Comparison of ENCODE assay signal across 12 mouse cellular contexts in genomic region chr17:30610739-30611138, GRCm38 (mm10). TPM values are rescaled to one million over a fixed set of nuclear protein-coding genes. Genes with fewer than 3 reads are reported as not detected.
DNase-seq lines count a peak whose midpoint lies in the region; ATAC-seq lines count a peak whose summit lies in the region.
"Had no signal": no experiment of that assay in that cellular context is flagged by ENCODE, and none has a peak within 500 bp of the region (broad histone marks: within the 10 kb centered on the region; RNA-seq: fewer than 3 reads in every experiment).

No protein-coding gene starts in this region.

- no peaks in the 10 kb centered on the region for H3K36me3 ChIP-seq in heart, embryonic 14.5 days (ENCODE audit: control insufficient read depth, insufficient read depth, low read length)
- no peaks in the 10 kb centered on the region for H3K36me3 ChIP-seq in neural tube, embryonic 15.5 days
- peaks cover 7% of the 10 kb centered on the region; the same call in 1 of the 2 replicates for H3K36me3 ChIP-seq in limb, embryonic 13.5 days

- no peak for DNase-seq in heart, postnatal 4 days
- DNase-seq in neural tube, embryonic 10.5 days (ENCODE audit: extremely low spot score, low spot score): no peak
- DNase-seq in adipocyte (ENCODE audit: low spot score): no peak
- no peak for DNase-seq in ovary, adult 18-20 months (ENCODE audit: low spot score)
- DNase-seq in layer of hippocampus, adult 9-11 months: no peak
- DNase-seq: cerebellum, adult 9-10 months; layer of hippocampus, postnatal 36 days; lung, adult 2 months had no signal

- H3K9ac ChIP-seq in heart, embryonic 14.5 days (ENCODE audit: low read length): no peak overlapping the region
- no peak overlapping the region for H3K9ac ChIP-seq in neural tube, embryonic 15.5 days (replicated peaks)
- H3K9ac ChIP-seq in limb, embryonic 13.5 days: no peak overlapping the region

- no peaks in the 10 kb centered on the region for H3K27me3 ChIP-seq in heart, embryonic 14.5 days (ENCODE audit: control insufficient read depth, insufficient read depth, low read length)
- no peaks in the 10 kb centered on the region for H3K27me3 ChIP-seq in neural tube, embryonic 15.5 days (replicated peaks)
- no peaks in the 10 kb centered on the region for H3K27me3 ChIP-seq in limb, embryonic 13.5 days

- ATAC-seq in heart, embryonic 14.5 days (ENCODE audit: insufficient number of reproducible peaks, insufficient read depth, low FRiP score, low read depth): no peak
- ATAC-seq in neural tube, embryonic 15.5 days (ENCODE audit: low FRiP score): no peak
- ATAC-seq in limb, embryonic 13.5 days (ENCODE audit: low FRiP score, low read depth): no peak
- ATAC-seq: midbrain, embryonic 16.5 days had no signal

- H3K4me3 ChIP-seq in heart, embryonic 14.5 days (ENCODE audit: control insufficient read depth in 1 of 2, insufficient read depth in 1 of 2, low read depth in 1 of 2, low read length in 2 of 2): no peak overlapping the region
- H3K4me3 ChIP-seq in neural tube, embryonic 15.5 days (replicated peaks): no peak overlapping the region
- H3K4me3 ChIP-seq in limb, embryonic 13.5 days: no peak overlapping the region

- H3K27ac ChIP-seq in heart, embryonic 14.5 days (replicated peaks in 1 of 2; ENCODE audit: control insufficient read depth in 1 of 2, insufficient read depth in 1 of 2, low read depth in 2 of 2, low read length in 2 of 2): no peak overlapping the region
- no peak overlapping the region for H3K27ac ChIP-seq in neural tube, embryonic 15.5 days (replicated peaks)
- H3K27ac ChIP-seq in limb, embryonic 13.5 days: no peak overlapping the region

- peaks cover 8 to 21% of the 10 kb centered on the region in 2 experiments for H3K4me1 ChIP-seq in heart, embryonic 14.5 days (ENCODE audit: control insufficient read depth in 2 of 2, insufficient read depth in 2 of 2, low read length in 2 of 2)
- peaks cover 25% of the 10 kb centered on the region for H3K4me1 ChIP-seq in neural tube, embryonic 15.5 days
- peaks cover 49% of the 10 kb centered on the region for H3K4me1 ChIP-seq in limb, embryonic 13.5 days

- peak overlapping the region; percentile 81; the same call in 1 of the 2 replicates for H3K4me2 ChIP-seq in heart, embryonic 14.5 days (ENCODE audit: low read length)
- H3K4me2 ChIP-seq in neural tube, embryonic 15.5 days: peak overlapping the region; percentile 72; the same call in 1 of the 2 replicates
- 0 out of 2 replicates have a peak overlapping the region, but pooled peaks have one; percentile 14 for H3K4me2 ChIP-seq in limb, embryonic 13.5 days (replicated peaks)

- no peaks in the 10 kb centered on the region for H3K9me3 ChIP-seq in heart, embryonic 14.5 days (ENCODE audit: control insufficient read depth, low read length)
- H3K9me3 ChIP-seq in neural tube, embryonic 15.5 days (replicated peaks): no peaks in the 10 kb centered on the region
- H3K9me3 ChIP-seq in limb, embryonic 13.5 days: no peaks in the 10 kb centered on the region

- WGBS in heart, embryonic 14.5 days: 63% methylated on average over 1 of the region's 1 CpGs
- WGBS in neural tube, embryonic 15.5 days: 83% methylated on average over 1 of the region's 1 CpGs
- 82% methylated on average over 1 of the region's 1 CpGs for WGBS in limb, embryonic 13.5 days

RNA-seq across cellular contexts. Expression of gene Dnah8, which starts 13.4 kb away (rescaled TPM):
- 2.4 TPM in 2 replicates for polyA plus RNA-seq in heart, embryonic 14.5 days (2014; fragmentation: Nextera tagmentation; extraction: Ambion mirVana)
- total RNA-seq in heart, postnatal 4 days (2021): 1 to 10 TPM; 1.9 to 2.0 TPM
- polyA plus RNA-seq in neural tube, embryonic 15.5 days (2015; fragmentation: Nextera tagmentation; extraction: Ambion mirVana): 2.7 and 2.8 TPM in 2 replicates
- polyA plus RNA-seq in limb, embryonic 13.5 days (2015; fragmentation: Nextera tagmentation; extraction: Ambion mirVana): 0.72 and 1.1 TPM in 2 replicates

RNA-seq across cellular contexts. Expression of gene Glo1, which starts 15.9 kb away (rescaled TPM):
- polyA plus RNA-seq in heart, embryonic 14.5 days (2014; fragmentation: Nextera tagmentation; extraction: Ambion mirVana): 222 and 225 TPM in 2 replicates
- total RNA-seq in heart, postnatal 4 days (2021): 100 to 1,000 TPM; 135 to 136 TPM
- polyA plus RNA-seq in neural tube, embryonic 15.5 days (2015; fragmentation: Nextera tagmentation; extraction: Ambion mirVana): 162 and 168 TPM in 2 replicates
- 209 and 211 TPM in 2 replicates for polyA plus RNA-seq in limb, embryonic 13.5 days (2015; fragmentation: Nextera tagmentation; extraction: Ambion mirVana)

RNA-seq across cellular contexts. Expression of gene Btbd9, which starts 34.5 kb away (rescaled TPM):
- 39.4 and 40.9 TPM in 2 replicates for polyA plus RNA-seq in heart, embryonic 14.5 days (2014; fragmentation: Nextera tagmentation; extraction: Ambion mirVana)
- 10 to 100 TPM; 40.6 to 40.9 TPM for total RNA-seq in heart, postnatal 4 days (2021)
- 109 and 121 TPM in 2 replicates for polyA plus RNA-seq in neural tube, embryonic 15.5 days (2015; fragmentation: Nextera tagmentation; extraction: Ambion mirVana)
- polyA plus RNA-seq in limb, embryonic 13.5 days (2015; fragmentation: Nextera tagmentation; extraction: Ambion mirVana): 74.3 and 76.1 TPM in 2 replicates

Comparison
In these comparisons a context has a peak if more than half of its experiments do, and no peak if none do; other contexts are left out.
1. H3K4me2 ChIP-seq: peak in every context shown above with its lines; median percentile 81 in heart, embryonic 14.5 days; 72 in neural tube, embryonic 15.5 days; 14 in limb, embryonic 13.5 days.